Mouse (Mus musculus) thymus, postnatal 25 days (tissue): ENCODE measurements around the gene Gm10721.
A peak's percentile ranks its signal among the peaks of the same experiment; 100 is the strongest.
"Not testable (repeated sequence)": the region's sequence is repeated elsewhere in the genome, so short reads cannot be mapped to it uniquely, and the experiment has no call there.

Experiments
- DNase-seq: peaks from one replicate; pipeline ENCODE4 v3.0.0; 2022

Gene Gm10721

GRCm38 (mm10) chr9:3026136-3026535 is 13.2 kb downstream of the Gm10721 start:
- DNase-seq: not testable (repeated sequence)

- not testable (repeated sequence) for DNase-seq
Observed at GRCm38 (mm10) chr9:3026741-3027140, 13.8 kb downstream of the Gm10721 start.

DNA sequence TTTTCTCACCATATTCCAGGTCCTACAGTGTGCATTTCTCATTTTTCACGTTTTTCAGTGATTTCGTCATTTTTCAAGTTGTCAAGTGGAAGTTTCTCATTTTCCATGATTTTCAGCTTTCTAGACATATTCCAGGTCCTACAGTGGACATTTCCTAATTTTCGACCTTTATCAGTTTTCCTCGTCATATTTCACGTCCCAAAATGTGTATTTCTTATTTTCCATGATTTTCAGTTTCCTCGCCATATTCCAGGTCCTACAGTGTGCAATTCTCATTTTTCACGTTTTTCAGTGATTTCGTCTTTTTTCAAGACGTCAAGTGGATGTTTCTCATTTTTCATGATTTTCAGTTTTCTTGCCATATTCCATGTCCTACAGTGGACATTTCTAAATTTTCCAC is 14.3 kb downstream of the Gm10721 start:
- not testable (repeated sequence) for DNase-seq

DNA sequence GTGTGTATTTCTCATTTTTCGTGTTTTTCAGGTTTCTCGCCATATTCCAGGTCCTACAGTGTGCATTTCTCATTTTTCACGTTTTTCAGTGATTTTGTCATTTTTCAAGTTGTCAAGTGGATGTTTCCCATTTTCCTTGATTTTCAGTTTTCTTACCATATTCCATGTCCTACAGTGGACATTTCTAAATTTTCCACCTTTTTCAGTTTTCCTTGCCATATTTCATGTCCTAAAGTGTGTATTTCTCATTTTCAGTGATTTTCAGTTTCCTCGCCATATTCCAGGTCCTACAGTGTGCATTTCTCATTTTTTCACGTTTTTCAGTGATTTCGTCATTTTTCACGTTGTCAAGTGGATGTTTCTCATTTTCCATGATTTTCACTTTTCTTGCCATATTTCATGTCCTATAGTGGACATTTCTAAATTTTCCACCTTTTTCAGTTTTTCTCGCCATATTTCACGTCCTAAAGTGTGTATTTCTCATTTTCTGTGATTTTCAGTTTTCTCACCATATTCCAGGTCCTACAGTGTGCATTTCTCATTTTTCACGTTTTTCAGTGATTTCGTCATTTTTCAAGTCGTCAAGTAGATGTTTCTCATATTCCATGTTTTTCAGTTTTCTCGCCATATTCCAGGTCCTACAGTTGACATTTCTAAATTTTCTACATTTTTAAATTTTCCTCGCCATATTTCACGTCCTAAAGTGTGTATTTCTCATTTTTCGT is 16.5 kb downstream of the Gm10721 start:
- peak; percentile 16 for DNase-seq

DNA sequence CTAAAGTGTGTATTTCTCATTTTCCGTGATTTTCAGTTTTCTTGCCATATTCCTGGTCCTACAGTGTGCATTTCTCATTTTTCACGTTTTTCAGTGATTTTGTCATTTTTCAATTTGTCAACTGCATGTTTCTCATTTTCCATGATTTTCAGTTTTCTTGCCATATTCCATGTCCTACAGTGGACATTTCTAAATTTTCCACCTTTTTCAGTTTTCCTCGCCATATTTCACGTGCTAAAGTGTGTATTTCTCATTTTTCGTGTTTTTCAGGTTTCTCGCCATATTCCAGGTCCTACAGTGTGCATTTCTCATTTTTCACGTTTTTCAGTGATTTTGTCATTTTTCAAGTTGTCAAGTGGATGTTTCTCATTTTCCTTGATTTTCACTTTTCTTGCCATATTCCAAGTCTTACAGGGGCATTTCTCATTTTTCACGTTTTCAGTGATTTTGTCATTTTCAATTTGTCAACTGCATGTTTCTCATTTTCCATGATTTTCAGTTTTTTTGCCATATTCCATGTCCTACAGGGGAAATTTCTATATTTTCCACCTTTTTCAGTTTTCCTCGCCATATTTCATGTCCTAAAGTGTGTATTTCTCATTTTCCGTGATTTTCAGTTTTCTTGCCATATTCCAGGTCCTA is 17.9 kb downstream of the Gm10721 start:
- not testable (repeated sequence) for DNase-seq

DNA sequence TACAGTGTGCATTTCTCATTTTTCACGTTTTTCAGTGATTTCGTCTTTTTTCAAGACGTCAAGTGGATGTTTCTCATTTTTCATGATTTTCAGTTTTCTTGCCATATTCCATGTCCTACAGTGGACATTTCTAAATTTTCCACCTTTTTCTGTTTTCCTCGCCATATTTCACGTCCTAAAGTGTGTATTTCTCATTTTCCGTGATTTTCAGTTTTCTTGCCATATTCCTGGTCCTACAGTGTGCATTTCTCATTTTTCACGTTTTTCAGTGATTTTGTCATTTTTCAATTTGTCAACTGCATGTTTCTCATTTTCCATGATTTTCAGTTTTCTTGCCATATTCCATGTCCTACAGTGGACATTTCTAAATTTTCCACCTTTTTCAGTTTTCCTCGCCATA is 21.4 kb downstream of the Gm10721 start, which contains the start of gene Gm17535:
Gene Gm17535, plus strand, starts transcription at position 301 of the 400 bp plus-strand sequence.
- not testable (repeated sequence) for DNase-seq

GRCm38 (mm10) chr9:3036577-3036976 is 23.6 kb downstream of the Gm10721 start, which contains the start of gene Gm10715:
Gm10715 (plus strand) TSS chr9:3036877.
- DNase-seq: not testable (repeated sequence)

GRCm38 (mm10) chr9:3038161-3038560 is 25.2 kb downstream of the Gm10721 start:
- DNase-seq: not testable (repeated sequence)
